Mouse (Mus musculus): Measurements from ENCODE around the gene Slc27a4.

Slc27a4 gene

DNA sequence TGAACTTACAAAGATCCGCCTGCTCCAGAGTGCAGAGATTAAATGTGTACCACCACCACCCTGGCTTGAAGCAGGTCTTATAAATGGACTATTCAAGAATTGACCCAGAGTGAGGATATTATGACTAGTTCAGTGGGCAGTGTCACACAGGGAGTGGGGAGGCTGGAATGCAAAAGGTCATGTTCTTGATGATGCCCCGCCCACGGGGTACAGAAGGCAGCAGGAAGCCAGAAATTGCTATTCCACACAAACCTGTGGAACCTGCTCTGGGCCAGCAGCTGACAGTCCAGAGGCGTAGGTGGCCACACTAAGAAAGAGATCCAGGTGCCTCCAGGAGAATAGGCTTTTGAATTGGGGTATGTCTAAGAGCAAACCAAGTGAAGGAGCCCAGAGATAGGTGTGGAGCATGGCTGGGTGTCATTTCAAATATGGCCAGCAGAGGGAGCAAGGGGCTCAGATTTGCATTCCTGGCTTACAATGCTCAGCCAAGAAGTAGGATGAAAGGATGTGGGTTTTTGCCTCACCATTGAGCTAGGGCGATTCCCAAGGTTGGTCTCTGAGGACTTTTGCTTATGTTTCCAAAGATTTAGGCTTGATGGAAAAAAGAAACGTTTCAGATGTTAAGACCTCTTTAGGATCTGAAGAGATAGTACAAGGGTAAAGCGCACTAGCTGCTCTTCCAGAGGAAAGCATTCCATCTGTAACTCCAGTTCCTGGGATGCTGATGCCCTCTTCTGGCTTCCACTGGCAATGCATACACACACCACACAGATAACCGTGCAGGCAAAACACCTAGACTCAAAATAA lies 15.2 kb downstream of the Slc27a4 start:
- in situ Hi-C loops (cut with MboI; ENCODE audit: low pct_unique_long_range_greater_than_20kb in 1 of 2, low sequenced_read_pairs in 2 of 2, unreplicated experiment in 1 of 2), result loop anchor here (5.0 kb wide), 2 partner anchors 35 to 40 kb away; no protein-coding TSS in a partner anchor

- in situ Hi-C loops (cut with MboI; ENCODE audit: low pct_unique_long_range_greater_than_20kb in 1 of 2, low sequenced_read_pairs in 2 of 2, unreplicated experiment in 1 of 2), result loop anchor here (5.0 kb wide), 2 partner anchors 33 to 38 kb away; no protein-coding TSS in a partner anchor
Measured at GRCm38 (mm10) chr2:29819363-29819762, 16.9 kb downstream of the Slc27a4 start.

DNA sequence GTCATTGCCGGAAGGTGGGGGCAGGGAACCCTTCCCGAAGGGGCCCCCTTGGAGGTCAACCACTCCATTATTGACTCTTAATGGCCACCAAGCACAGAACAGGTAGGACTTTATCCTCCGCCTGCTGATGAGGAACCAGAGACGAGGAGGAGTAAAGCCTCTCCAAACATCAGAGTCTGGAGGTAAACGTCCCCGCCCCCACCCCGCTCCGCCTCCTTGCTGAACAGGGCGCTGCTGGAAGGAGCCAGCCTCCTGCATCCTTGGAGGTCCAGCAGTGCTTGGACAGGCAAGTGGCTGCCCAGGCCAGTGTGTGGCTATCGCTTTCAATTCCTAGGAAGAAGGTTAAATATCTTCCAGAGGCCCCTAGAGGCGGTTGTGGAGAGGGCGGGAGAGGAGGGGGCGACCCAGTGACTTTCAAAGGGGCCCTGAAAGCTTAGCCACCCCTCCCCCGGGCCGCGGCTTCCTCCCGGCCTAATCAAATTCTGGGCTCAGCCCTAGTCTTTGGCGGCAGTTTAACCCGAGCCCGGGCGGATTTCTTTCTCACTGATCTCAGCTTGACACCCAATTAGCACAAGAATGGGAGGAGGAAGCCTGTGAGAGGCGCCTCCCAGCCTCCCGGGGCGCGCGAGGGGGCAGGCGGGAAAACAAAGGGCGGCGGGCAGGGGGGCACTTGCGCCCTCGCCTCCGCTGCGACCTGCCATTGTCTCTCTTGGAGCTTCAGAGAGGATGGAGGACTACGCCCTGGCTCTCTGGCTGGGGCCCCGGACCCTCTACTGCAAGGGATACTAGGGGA lies 17.8 kb downstream of the Slc27a4 start, which contains the start of gene Urm1:
TSS of gene Urm1 (plus strand) at position 51 of the 793 bp plus-strand sequence.
- in situ Hi-C loops (cut with MboI; ENCODE audit: low pct_unique_long_range_greater_than_20kb in 1 of 2, low sequenced_read_pairs in 2 of 2, unreplicated experiment in 1 of 2), result no loop called here

DNA sequence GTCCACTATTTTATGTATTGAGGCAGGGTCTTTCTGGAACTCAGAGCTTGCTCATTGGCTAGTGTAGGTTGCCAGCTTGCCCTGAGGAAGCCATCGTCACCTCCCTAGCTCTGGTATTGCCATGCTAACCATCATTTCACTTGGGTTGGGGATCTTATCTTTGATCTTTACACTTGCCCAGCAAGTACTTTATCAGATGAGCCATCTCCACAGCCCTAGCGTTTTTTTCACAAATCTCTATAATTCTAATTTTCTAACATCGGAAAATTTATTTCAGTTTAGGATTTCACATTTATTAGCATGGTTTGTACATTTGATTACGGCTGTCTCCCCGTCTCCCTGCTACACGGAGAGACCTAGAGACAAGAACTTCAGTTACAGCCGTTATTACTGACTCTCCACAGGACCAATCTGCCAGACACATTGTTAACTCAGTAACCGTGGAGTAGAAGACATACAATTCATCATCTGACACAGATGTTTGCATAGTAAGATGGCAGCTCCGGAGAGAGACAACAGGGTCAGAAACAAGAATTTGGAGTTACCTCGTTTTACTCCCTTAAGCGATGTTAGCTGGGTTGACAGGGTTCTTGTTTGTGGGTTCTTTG lies 24.0 kb downstream of the Slc27a4 start:
- in situ Hi-C loops (cut with MboI; ENCODE audit: low pct_unique_long_range_greater_than_20kb in 1 of 2, low sequenced_read_pairs in 2 of 2, unreplicated experiment in 1 of 2), result no loop called here

DNA sequence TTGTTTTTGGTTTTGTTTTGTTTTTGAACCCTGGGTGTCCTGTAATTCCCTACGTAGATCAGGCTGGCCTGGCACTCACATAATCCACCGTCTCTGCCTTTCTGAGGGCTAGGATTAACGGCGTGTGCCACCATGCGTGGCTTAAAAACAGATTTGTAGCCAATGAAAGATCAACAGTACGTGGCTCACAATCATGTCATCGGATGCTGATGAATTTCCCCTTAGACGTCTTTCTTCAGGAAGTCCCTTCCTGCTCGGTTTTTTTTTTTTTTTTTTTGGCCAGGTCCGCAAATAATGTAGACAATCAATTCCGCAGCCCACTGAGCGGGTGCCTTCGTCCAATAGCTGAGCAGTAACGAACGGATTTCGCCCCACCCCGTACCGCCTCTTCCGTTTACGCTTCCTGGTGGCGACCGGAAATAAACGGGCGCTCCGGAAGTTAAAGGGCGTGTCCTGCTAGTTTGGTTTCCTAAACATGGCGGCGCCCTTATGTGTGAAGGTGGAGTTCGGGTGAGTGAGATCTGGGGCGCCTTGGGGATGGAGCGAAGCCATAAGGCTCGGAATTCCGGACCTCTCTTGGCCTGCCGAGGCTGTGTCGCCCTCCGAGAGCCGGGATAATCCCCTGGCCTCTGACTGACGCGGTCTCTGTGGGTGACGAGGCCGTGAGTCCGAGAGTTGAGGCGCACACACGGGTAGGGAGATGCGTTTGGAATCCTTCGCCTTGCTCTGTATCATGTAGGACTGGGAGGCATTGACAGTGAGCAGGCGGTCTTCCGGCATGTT lies 24.7 kb downstream of the Slc27a4 start:
- in situ Hi-C loops (cut with MboI; ENCODE audit: low pct_unique_long_range_greater_than_20kb in 1 of 2, low sequenced_read_pairs in 2 of 2, unreplicated experiment in 1 of 2), result no loop called here

GRCm38 (mm10) chr2:29827709-29828024 lies 25.2 kb downstream of the Slc27a4 start:
- in situ Hi-C loops (cut with MboI; ENCODE audit: low pct_unique_long_range_greater_than_20kb in 1 of 2, low sequenced_read_pairs in 2 of 2, unreplicated experiment in 1 of 2), result no loop called here

DNA sequence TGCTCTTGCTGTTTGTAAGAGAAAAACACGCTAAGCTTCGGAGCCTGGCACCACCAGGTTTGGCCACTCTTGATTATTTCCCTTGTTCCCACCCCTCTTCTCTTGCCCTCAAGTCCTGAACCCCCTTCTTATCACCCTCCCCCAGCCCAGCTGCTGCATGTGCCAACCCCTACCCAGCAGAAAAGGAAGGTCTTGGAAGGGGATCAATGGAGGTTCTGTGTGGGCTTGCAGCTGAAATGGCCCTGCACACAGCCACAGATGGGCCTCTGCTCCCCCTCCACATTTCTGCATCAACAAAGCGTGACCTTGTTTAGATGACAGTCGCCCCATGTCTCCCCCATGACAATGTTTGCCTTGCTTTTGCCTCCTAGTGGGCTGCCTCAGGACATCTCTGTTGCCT lies 28.7 kb downstream of the Slc27a4 start:
- in situ Hi-C loops (cut with MboI; ENCODE audit: low pct_unique_long_range_greater_than_20kb in 1 of 2, low sequenced_read_pairs in 2 of 2, unreplicated experiment in 1 of 2), result no loop called here

- in situ Hi-C loops (cut with MboI; ENCODE audit: low pct_unique_long_range_greater_than_20kb in 1 of 2, low sequenced_read_pairs in 2 of 2, unreplicated experiment in 1 of 2), result no loop called here
Measured at GRCm38 (mm10) chr2:29833796-29834195, 31.4 kb downstream of the Slc27a4 start.

DNA sequence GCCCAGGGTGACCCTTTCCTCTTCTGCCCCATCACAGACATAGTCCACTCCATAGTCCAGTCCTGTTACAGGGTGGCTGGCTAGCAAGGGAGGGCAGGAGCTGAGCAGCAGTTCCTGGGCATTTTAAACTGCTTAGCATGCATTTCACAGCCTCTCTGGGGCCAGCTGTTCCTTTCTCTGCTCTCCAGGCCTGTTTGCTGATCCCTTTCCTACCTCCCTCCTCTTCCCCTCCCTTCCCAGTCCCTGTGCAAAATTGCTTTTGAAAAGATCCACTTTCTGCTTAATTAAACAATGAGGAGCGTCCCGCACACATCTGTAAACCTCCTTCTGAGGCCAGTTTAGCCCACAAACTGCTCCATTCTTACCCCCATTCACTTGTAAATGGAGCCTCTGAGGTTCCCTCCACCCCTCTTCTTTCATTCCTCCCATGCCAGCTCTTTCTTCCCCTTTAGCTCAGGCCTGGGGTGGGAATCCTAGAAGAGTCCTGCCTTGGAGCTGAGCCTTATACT lies 33.0 kb downstream of the Slc27a4 start:
- in situ Hi-C loops (cut with MboI; ENCODE audit: low pct_unique_long_range_greater_than_20kb in 1 of 2, low sequenced_read_pairs in 2 of 2, unreplicated experiment in 1 of 2), result no loop called here

GRCm38 (mm10) chr2:29839460-29839859 lies 37.0 kb downstream of the Slc27a4 start:
- in situ Hi-C loops (cut with MboI; ENCODE audit: low pct_unique_long_range_greater_than_20kb in 1 of 2, low sequenced_read_pairs in 2 of 2, unreplicated experiment in 1 of 2), result no loop called here

GRCm38 (mm10) chr2:29843231-29844105 lies 41.0 kb downstream of the Slc27a4 start:
- in situ Hi-C loops (cut with MboI; ENCODE audit: low pct_unique_long_range_greater_than_20kb in 1 of 2, low sequenced_read_pairs in 2 of 2, unreplicated experiment in 1 of 2), result no loop called here

- in situ Hi-C loops (cut with MboI; ENCODE audit: low pct_unique_long_range_greater_than_20kb in 1 of 2, low sequenced_read_pairs in 2 of 2, unreplicated experiment in 1 of 2), result no loop called here
Measured at GRCm38 (mm10) chr2:29844115-29844514, 41.7 kb downstream of the Slc27a4 start.

- in situ Hi-C loops (cut with MboI; ENCODE audit: low pct_unique_long_range_greater_than_20kb in 1 of 2, low sequenced_read_pairs in 2 of 2, unreplicated experiment in 1 of 2), result no loop called here
Measured at GRCm38 (mm10) chr2:29844661-29845060, 42.2 kb downstream of the Slc27a4 start.

GRCm38 (mm10) chr2:29845636-29846035 lies 43.2 kb downstream of the Slc27a4 start:
- in situ Hi-C loops (cut with MboI; ENCODE audit: low pct_unique_long_range_greater_than_20kb in 1 of 2, low sequenced_read_pairs in 2 of 2, unreplicated experiment in 1 of 2), result no loop called here

DNA sequence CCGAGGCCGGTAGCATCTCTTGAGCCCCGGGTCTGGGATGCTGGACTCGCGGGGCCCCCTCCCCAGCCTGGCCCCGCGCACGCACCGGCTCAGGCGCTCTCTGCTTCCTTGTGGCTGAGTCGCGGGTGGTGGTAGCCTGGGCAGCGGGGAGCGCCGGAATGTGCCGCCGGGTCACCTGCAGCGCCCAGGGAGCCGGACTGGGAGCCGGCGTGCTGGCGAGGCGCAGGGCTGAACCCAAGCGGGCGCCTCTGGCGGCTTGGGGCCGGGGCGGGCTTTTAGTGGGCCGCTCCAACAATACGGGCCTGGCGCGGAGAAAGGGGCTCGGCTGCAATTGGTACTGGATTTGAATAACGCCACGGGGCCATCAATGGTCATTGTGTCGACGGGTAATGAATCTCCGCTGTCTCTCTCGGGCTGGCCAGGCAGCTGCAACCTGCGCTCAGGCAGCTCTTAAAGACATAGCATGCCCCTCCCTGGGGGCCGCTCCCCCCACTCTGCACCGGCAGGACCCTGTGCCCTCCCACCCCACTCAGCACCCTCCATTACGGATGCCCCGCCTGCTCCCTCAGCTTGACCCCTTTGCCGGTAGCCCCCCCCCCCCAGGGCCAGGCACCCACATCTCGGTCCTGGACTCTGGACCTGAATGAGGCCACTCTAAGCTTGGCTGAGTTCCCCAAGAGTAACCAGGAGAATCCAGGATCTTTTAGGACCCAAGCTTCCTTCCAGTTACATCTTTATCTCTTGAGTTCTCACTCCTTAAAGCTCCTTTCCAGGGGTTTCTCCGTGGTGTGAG lies 43.8 kb downstream of the Slc27a4 start:
- in situ Hi-C loops (cut with MboI; ENCODE audit: low pct_unique_long_range_greater_than_20kb in 1 of 2, low sequenced_read_pairs in 2 of 2, unreplicated experiment in 1 of 2), result no loop called here

DNA sequence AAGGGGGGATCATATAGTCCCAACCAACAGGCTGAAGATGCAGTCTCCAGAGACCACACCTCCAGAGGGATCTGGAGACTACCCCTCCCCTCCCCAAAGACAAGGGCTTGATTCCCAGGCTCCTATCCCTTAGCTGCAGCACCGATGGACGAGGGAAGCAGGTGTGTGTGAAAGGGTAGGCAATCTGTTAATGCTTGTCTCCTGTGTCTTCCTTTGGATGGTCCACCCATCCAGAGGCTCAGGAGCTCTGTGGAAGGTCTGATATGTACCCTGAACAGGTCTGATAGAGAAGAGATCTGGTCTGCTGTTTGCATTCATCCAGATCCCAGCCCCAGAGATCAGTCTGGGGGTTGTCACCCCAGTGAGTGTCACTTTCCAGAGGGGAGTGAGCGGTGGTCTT lies 44.5 kb downstream of the Slc27a4 start:
- in situ Hi-C loops (cut with MboI; ENCODE audit: low pct_unique_long_range_greater_than_20kb in 1 of 2, low sequenced_read_pairs in 2 of 2, unreplicated experiment in 1 of 2), result no loop called here

DNA sequence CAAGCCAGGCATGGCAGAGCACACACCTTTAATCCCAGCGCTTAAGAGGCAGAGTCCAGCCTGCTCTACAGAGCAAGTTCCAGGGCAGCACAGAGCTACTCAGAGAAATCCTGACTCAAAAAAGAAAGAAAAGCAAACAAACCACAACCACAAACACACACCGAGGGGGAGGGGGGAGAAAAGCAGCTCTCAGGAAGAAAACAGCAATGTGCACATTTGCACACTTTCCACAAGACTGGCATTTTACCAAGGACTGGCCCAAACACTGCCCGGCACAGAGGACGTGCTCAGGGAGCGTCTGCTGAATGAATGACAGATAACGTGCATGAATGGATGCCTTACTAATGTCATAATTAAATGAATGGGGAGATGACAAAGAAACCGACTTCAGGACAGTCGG lies 46.6 kb downstream of the Slc27a4 start:
- in situ Hi-C loops (cut with MboI; ENCODE audit: low pct_unique_long_range_greater_than_20kb in 1 of 2, low sequenced_read_pairs in 2 of 2, unreplicated experiment in 1 of 2), result no loop called here
